Mouse (Mus musculus): ENCODE data around the gene Rora.

- TF ChIP-seq CTCF (IDR thresholded peaks at IDR 0.05; ENCODE audit: low read depth, low read length), result no peak
- no peak for TF ChIP-seq POLR2A (IDR thresholded peaks at IDR 0.05; ENCODE audit: borderline replicate concordance, low read depth, low read length)
These were observed 638.8 kb downstream of the Rora start for GRCm38 (mm10) chr9:69292353-69292752.
